Mouse (Mus musculus) frontal cortex, adult 2 months (tissue): ENCODE measurements around the gene Anks1. TPM values are rescaled to one million over a fixed set of nuclear protein-coding genes. Genes with fewer than 3 reads are reported as not detected.
"Not testable (repeated sequence)": the region's sequence is repeated elsewhere in the genome, so short reads cannot be mapped to it uniquely, and the experiment has no call there.

Experiments used
- DNase-seq, 2 experiments: peaks; one replicate each; pipeline ENCODE4 v3.0.0; 2022; ENCODE audit warnings: low spot score in 1 of 2; ENCODE audit errors: extremely low spot score in 1 of 2
- polyA plus RNA-seq: library from polyadenylated mRNA; depleted of rRNA; stranded (reverse); fragments of >200 nt; gene quantifications from 2 replicates; pipeline ENCODE4 v1.2.3, GENCODE M21; 2012

Gene Anks1
- polyA plus RNA-seq, 1 experiment, result 32.3 TPM

DNA sequence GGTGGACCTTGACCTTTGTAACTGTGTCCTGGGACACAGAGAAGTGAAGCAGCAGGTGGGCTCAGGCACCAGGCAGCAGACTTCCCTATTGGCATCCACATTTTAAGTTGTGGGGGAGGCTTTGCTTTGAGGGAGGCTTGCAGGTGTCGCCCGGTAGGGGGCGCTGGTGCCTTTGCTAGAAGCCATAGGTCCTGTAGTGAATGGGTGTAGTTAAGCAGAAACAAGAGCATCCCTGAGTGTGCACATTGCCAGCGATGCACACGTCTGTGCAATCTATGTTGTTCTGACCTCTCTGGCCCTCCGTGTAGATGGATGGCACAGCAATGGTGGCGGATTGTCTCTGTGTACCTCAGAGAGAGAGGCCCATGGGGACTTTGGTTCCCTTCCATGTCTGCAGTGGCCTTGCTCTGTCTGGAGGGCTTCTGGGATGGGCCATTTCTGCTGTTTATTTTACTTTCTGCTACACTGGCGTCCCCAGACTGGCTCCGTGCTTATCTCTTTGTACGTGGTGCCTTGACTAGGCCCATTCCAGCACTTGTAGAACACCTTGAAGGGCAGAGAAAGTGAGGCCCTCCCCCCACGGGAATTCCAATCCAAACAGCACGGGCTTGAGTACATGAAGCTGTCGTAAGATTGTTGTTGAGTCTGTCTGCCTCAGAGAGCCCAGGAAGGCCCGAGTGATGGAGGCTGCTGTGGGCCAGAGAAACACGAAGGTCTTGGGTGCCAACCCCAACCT lies 80.9 kb downstream of the Anks1 start:
- DNase-seq, result peak; percentile 69 to 91

DNA sequence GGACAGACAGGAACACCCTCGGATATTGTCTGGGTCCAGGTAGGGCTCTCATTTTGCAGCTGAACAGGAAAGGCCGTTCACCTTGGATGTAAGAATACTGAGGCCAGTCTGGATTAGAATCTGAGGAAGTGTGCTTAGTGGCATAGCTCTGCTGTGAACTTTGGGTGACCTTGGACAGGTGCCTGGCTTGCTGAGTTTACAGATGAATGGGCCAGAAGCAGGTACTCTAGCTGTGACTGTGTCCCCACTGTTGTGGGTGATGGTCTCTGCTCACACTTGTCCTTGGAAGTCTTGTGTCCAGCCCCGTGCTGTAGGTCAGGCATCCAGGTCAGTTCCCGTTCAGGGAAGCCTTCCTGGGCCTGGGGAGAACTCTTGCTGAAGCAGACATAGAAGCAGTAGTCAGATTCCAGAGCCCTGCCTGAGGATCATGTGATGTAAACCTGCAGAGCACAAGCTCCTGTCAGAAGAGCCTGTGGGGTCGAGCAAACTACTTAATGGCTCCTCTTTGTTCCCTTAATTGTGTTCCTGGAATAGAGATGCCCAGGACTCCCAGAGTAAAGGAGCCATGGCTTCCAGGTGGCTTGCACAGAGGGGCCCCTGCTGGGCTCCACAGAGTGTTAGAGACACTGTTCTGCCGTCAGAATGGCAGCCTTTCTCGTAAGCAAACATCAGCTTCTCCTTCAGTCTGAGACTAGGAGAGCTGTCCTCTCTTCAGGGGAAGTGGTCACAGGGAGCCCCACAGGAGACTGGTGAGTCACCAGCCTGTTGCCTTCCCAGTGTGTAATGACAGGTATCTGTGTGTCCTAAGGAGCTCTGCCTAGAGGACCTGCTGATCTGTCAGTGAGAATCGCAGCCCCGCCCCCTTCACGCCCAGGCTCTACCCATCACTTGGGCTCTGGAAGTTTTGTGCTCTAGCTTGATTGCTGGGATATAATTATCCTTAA lies 85.2 kb downstream of the Anks1 start:
- no peak for DNase-seq

GRCm38 (mm10) chr17:27996320-27996719 lies 87.2 kb downstream of the Anks1 start:
- DNase-seq, result no peak

DNA sequence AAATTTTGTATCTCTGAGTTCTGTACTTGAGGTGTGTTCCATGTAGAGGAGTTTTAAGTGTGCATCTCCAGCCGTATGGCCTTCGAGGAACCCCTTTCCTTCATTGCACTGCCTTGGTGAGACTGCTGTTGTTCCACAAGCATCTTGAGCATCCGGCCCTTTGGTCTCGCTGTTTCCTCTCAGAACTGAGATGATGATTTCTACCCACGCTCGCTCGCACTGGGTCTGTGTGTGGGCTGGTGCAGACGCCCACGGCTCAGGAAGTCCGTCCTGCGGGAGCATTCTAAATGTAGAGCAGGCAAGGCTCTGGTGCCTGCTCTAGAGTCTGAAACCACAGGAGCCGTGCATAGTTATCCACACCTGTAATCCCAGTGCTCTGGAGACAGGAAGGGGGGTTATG lies 88.1 kb downstream of the Anks1 start:
- DNase-seq, result peak; percentile 67 to 86

GRCm38 (mm10) chr17:27999683-28000273 lies 90.7 kb downstream of the Anks1 start:
- not testable (repeated sequence) for DNase-seq

- peak in 1 of 2 experiments; percentile 52 for DNase-seq
These were observed 91.3 kb downstream of the Anks1 start for GRCm38 (mm10) chr17:28000389-28000788.

GRCm38 (mm10) chr17:28000851-28001250 lies 91.7 kb downstream of the Anks1 start:
- no peak for DNase-seq

DNA sequence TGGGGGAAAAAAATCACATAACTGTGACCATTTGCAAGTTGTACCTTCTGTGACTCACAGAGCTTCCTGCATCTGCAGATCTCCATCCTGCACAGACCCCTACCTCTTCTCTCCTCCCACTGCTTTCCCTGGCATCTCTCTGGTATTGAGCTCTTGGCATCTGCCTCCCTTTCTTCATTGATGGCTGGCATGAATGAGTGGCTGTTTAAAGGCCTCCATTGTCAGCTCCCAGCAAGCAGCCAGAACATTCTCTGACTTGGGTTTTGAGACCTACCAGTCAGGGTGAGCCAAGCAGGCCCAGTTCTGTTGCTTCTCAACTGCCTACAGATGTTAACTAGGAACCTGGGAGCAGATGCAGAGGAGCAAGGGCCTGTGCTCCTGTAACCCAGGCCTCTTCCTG lies 96.3 kb downstream of the Anks1 start:
- DNase-seq, result peak in 1 of 2 experiments; percentile 56

DNA sequence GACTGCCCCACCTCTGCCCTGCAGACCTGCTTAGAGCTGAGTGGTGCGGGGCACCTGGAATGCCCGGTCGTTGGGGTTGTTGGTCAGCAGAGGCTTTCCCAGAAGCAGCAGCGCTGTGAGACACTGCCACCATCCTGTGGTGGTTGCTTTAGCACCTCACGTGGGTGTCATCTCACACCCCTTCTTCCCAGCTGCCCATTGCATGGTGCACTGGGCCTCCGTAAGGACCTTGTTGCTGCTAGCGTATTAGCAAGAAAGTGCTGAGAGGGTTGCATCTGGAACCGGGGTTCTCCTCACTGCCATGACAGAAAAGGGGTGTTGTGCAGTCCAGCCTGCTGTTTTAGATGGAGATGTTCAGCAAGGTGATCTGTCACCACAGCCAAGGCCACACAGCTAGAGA lies 97.1 kb downstream of the Anks1 start:
- DNase-seq, result no peak

DNA sequence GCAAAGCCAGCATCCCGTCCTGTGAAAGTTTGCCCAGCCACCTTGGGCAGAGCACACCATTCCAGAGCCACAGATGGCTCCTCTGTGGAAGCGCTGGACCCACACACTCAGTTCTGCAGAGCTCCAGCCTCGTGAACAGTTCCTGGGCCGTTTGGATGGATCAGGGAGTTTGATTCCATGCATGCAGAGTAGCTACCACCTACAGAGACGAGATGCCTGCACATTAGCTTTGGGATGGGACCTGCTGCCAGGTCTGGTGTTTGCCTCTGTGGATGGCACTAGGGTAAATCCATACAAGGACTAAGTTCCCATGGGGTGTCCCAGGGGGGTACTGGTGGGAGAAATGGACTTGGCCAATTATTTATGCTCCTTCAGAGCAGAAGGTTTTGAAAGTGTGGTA lies 97.5 kb downstream of the Anks1 start:
- no peak for DNase-seq

DNA sequence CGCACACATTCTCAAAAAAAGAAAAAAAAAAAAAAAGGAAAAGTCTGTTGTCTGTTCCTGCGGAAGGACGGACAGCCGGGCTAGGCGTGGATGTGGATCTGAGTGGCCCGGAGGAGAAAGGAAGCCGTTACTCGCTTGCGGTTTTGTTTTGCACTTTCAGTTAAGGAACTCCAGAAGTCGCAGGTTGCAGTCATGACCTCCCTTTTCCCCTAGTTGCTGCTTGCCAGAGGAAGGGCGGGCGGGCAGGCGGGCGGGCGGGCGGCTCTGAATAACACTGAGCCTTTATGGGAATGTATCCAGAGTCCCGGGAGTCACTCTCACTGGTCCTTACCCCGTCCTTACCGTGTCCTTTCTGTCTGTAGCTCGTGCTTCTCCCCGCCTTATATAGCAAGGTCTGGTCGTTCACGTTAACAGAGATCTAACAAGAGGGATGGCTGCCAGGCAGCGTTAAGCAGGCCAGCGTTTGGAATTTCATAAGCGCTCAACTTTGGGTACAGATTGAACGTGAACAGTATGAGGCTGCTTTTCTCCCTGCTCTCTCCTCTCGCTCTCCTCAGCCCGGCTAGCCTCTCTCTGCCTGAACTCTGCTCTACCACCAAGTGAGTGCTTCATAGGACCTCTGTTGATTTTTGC lies 98.2 kb downstream of the Anks1 start:
- DNase-seq, result no peak

- no peak for DNase-seq
These were observed 98.9 kb downstream of the Anks1 start for GRCm38 (mm10) chr17:28007857-28008564.

DNA sequence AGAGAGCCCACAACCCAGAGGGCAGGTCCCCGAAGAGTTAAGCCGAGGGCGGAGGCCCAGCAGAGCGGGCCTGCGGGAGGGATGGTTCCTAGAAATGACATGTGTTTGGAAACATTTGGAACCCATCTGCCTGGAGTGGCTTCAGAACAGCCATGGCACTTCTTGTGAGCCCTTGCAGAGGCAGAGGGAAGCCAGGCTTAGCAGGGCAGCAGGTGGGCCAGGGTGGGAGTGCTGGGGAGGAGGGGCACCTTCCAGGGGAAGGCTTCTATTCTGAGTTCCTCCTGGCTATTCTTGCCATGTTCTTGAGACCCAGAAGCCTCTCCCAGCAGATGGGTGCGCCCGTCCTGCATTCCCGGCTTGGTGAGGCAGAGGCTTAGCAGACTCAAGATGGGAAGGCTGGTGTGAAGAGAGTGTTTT lies 99.5 kb downstream of the Anks1 start:
- DNase-seq, result peak in 1 of 2 experiments; percentile 53

GRCm38 (mm10) chr17:28009066-28009715 lies 100.1 kb downstream of the Anks1 start:
- no peak for DNase-seq

GRCm38 (mm10) chr17:28009716-28010114 lies 100.6 kb downstream of the Anks1 start:
- no peak for DNase-seq

- DNase-seq, result no peak
These were observed 101.8 kb downstream of the Anks1 start for GRCm38 (mm10) chr17:28010925-28011324.

GRCm38 (mm10) chr17:28012851-28013250 lies 103.7 kb downstream of the Anks1 start:
- no peak for DNase-seq

DNA sequence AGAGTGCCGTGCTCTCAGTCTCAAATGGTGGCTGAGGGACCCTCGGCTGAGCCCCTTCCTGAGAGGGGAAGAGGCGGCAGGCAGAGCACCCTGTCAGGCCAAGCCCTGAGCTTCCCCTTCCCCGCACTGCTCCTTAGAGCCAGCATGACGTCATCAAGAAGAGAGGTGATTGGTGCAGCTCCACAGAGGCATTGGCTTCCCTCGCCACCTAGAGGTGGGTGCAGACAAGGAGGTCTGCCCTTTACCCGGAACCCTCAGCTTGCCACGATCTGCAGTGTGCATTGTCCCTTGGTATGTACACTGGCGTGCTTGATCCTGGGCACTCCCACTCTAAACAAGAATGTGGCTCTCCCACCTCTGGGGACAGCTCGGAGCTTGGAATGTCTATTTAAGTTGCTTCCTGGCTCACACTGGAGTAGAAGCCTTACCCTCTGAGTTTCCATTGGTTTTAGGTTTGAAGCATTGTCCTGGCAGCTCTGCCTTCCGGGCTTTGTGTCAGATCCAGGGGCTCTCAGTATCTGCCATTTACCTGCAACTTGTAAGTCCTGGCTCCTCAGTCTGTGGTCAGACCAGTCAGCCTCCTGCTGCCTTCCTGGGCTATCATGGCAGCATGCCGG lies 104.3 kb downstream of the Anks1 start:
- DNase-seq, result peak in 1 of 2 experiments; percentile 76

- DNase-seq, result no peak
These were observed 105.3 kb downstream of the Anks1 start for GRCm38 (mm10) chr17:28014449-28014848.
